Mouse (Mus musculus): ENCODE results near the gene Olfr283. TPM values are rescaled to one million over a fixed set of nuclear protein-coding genes. Genes with fewer than 3 reads are reported as not detected.
"Not testable (repeated sequence)": the region's sequence is repeated elsewhere in the genome, so short reads cannot be mapped to it uniquely, and the experiment has no call there.

Gene Olfr283
- total RNA-seq (2021): not detected

GRCm38 (mm10) chr15:98380846-98381245 lies at the start of gene Olfr283:
Olfr283 (minus strand) TSS chr15:98380946.
- no peak for DNase-seq (ENCODE audit: low spot score)
- intact Hi-C loops (cut with DNase I): no loop called here

- intact Hi-C loops (cut with DNase I): no loop called here
- no peak for DNase-seq (ENCODE audit: low spot score)
Observed at GRCm38 (mm10) chr15:98425188-98425587, 44.4 kb upstream of the Olfr283 start.

DNA sequence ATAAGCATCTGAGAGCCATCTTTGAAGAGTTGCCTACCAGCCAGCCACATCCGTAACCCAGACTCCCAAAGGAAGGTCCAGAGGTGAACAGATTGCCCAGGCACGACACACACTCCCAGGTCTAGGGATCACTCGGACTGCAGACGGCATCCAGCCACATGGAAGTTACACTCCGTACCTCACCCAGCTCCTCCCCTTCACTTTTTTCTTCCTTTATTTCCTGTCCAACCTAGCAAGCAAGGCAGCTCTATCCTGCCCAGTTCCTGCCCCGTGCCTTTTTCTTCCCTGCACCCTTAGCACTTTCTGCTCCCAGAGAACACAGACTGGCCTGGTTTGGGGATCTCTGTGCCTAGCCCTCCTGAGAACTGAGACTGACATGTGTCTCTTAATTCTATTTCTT lies 44.0 kb upstream of the Olfr283 start:
- intact Hi-C loops (cut with DNase I): no loop called here
- no peak for DNase-seq (ENCODE audit: low spot score)

- DNase-seq (ENCODE audit: low spot score): no peak
- intact Hi-C loops (cut with DNase I): no loop called here
Observed at GRCm38 (mm10) chr15:98424326-98424725, 43.6 kb upstream of the Olfr283 start.

DNA sequence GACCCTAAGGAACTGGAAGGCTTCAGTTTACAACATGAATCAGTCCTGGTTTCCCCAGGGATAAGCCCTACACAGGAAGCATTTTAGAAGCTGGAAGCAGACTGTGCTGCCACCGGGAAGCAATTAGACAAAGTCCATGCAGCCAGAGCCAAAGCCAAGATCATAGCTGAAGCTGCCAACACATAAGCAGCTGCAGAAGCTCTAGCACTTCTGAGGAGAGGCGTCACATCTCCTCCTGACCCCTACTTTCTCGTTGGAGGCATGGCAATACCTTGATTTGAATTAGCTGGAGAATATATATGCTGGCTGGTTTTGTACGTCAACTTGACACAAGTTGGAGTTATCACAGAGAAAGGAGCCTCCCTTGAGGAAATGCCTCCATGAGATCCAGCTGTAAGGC lies 40.2 kb upstream of the Olfr283 start:
- DNase-seq (ENCODE audit: low spot score): no peak
- intact Hi-C loops (cut with DNase I): no loop called here

DNA sequence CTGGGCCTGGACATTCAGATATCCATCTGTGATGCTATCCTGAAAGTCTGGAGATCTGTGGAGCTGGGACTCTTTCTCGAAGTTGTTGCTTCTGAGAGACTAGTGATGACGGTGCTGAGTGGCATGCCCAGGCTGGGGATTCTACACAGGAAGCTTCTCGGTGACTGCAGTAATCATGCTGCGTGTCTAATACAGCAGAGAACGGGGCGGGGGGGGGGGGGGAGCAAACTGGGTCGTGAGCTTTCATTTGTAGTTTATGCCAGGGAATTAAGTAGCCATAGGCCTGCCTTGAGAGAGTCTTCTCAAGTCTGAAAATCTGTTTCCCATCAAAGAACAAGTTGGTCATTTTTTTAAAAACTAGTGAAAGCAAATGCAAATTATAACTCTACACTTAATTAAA lies 37.4 kb upstream of the Olfr283 start:
- intact Hi-C loops (cut with DNase I): no loop called here

GRCm38 (mm10) chr15:98417285-98417684 lies 36.5 kb upstream of the Olfr283 start:
- DNase-seq (ENCODE audit: low spot score); intact Hi-C loops (cut with DNase I): not testable (repeated sequence)

More for the DNA sequence above, 37.4 kb upstream of the Olfr283 start:
- DNase-seq (ENCODE audit: low spot score): no peak

DNA sequence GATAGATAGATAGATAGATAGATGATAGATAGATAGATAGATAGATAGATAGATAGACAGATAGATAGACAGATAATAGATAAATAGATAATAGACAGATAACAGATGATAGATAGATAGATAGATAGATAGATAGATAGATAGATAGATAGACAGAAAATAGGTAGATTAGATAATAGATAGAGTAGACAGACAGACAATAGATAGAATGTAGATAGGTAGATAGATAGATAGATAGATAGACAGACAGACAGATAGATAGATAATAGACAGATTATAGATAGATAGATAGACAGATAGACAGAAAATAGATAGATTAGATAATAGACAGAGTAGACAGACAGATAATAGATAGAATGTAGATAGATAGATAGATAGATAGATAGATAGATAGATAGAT lies 36.1 kb upstream of the Olfr283 start:
- intact Hi-C loops (cut with DNase I); DNase-seq (ENCODE audit: low spot score): not testable (repeated sequence)

DNA sequence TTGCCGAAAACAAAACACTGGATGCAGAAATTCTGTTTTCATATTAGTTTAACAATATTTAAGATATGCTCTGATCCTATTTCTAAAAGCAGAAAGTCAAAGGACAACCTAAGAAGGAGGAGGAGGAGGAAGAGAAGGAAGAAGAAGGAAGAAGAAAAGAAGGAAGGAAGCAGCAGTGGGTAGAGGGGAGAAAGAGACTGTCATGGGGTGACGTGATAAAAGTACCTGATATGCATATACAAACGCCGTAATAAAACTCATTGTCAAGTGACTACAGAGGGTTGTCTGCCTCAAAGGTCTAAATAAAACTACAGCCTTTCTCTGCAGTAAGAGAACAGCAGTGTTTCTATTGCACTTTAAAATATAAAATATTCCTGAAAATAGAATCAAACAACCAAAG lies 35.2 kb upstream of the Olfr283 start:
- no peak for DNase-seq (ENCODE audit: low spot score)
- intact Hi-C loops (cut with DNase I): no loop called here

- intact Hi-C loops (cut with DNase I): no loop called here
- DNase-seq (ENCODE audit: low spot score): no peak
Observed at GRCm38 (mm10) chr15:98410249-98410648, 29.5 kb upstream of the Olfr283 start.

DNA sequence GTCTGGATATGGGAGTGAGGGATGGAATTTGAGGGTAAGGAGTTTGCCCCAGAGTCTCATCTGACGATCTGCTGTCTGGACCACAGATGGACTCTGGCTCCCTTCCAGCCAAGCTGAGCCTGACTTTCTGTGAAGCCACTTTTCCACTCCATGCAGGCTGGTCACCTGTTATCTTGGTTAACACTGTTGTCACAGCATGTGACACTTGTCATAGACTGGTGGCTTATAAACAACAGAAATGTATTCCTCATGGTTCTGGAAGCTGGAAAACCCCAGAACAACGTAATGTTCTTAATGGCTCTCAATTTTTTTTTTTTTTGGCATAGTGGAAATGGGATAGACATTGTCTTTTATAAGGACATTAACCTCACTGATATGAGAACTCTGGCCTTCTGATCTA lies 28.9 kb upstream of the Olfr283 start:
- no peak for DNase-seq (ENCODE audit: low spot score)
- intact Hi-C loops (cut with DNase I): no loop called here

- no peak for DNase-seq (ENCODE audit: low spot score)
- intact Hi-C loops (cut with DNase I): no loop called here
Observed at GRCm38 (mm10) chr15:98408406-98409060, 27.8 kb upstream of the Olfr283 start.

DNA sequence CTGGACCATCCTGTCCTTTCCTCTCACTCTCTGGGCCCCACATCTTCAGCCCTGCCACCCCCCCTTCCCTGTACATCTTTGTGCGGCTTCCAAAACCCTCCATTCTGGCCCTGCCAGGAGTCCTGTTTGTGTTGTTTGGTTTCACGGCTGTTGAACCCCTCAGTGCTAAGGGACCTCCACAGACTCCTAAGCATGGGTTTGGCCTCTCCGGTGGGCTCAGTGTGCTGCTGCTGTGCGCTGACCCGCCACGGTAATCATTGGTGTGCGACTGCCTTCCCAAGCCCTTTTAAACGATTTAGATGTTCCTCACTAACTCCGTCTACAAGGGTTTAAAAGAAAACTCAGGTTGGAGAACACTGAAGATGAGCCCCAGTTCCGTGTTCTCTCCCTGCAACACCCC lies 21.6 kb upstream of the Olfr283 start:
- no peak for DNase-seq (ENCODE audit: low spot score)
- intact Hi-C loops (cut with DNase I): no loop called here

- intact Hi-C loops (cut with DNase I): no loop called here
- no peak for DNase-seq (ENCODE audit: low spot score)
Observed at GRCm38 (mm10) chr15:98397136-98397535, 16.4 kb upstream of the Olfr283 start.

- no peak for DNase-seq (ENCODE audit: low spot score)
- intact Hi-C loops (cut with DNase I): no loop called here
Observed at GRCm38 (mm10) chr15:98391903-98392187, 11.1 kb upstream of the Olfr283 start.

GRCm38 (mm10) chr15:98391081-98391902 lies 10.5 kb upstream of the Olfr283 start:
- intact Hi-C loops (cut with DNase I): no loop called here
- no peak for DNase-seq (ENCODE audit: low spot score)

GRCm38 (mm10) chr15:98389796-98390195 lies 9.1 kb upstream of the Olfr283 start:
- DNase-seq (ENCODE audit: low spot score): peak; percentile 20
- intact Hi-C loops (cut with DNase I): loop anchor here (2.0 to 5.0 kb wide), 2 partner anchors 209 to 297 kb away; partner anchors contain the start of genes Pfkm and Senp1

GRCm38 (mm10) chr15:98387621-98388020 lies 6.9 kb upstream of the Olfr283 start:
- no peak for DNase-seq (ENCODE audit: low spot score)
- intact Hi-C loops (cut with DNase I): loop anchor here (2.0 to 5.0 kb wide), 2 partner anchors 207 to 295 kb away; partner anchors contain the start of genes Pfkm and Senp1

GRCm38 (mm10) chr15:98378209-98378608 lies 2.5 kb downstream of the Olfr283 start:
- intact Hi-C loops (cut with DNase I): no loop called here
- no peak for DNase-seq (ENCODE audit: low spot score)

DNA sequence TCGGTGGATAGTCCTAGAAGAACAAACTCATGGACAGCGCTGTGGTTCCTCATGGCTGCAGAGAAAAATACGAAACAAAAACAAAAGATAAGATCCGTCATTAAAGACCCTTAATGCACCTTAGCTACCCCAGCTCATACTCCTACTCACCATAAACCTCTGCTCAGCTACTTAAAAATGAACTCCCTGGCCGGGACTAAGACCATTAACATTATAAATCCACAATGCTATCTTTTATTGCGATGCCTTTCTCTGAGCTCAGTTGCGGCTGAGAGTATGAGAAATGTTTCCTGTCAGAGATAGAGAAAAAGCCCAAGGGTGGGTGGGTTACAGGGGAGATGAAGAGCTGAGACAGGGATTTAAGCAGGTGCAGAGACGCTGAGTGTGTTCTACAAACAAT lies 39.9 kb downstream of the Olfr283 start, which contains the start of gene Olfr284:
Gene Olfr284 (minus strand): TSS at position 101 of the 400 bp plus-strand sequence.
- no peak for DNase-seq (ENCODE audit: low spot score)
- intact Hi-C loops (cut with DNase I): no loop called here
